Mouse (Mus musculus) megakaryocyte-erythroid progenitor cell, adult 5 weeks (primary cell): Measurements from ENCODE around the gene Wdr63. TPM values are rescaled to one million over a fixed set of nuclear protein-coding genes. Genes with fewer than 3 reads are reported as not detected.

Source experiments
- polyA plus RNA-seq: library from polyadenylated mRNA; stranded (reverse); fragments of >175 nt; gene quantifications from 2 replicates; pipeline ENCODE4 v1.2.3, GENCODE M21; 2012

Gene Wdr63
- not detected in 2 replicates for polyA plus RNA-seq

GRCm38 (mm10) chr3:146107921-146108571, at the start of gene Wdr63:
Wdr63 (minus strand) TSS chr3:146108130.

GRCm38 (mm10) chr3:146149156-146150057, 41.5 kb upstream of the Wdr63 start, which contains the start of gene Mcoln2:
Mcoln2 (plus strand) TSS chr3:146149833.

GRCm38 (mm10) chr3:146117258-146117996, 9.5 kb upstream of the Wdr63 start, which contains the start of gene Mcoln3:
Mcoln3 (plus strand) TSS chr3:146117450.

Other genes with a start within 250 kb of the Wdr63 start
- 38.1 and 40.5 TPM in 2 replicates for gene Bcl10, start 185.3 kb downstream of the Wdr63 start, polyA plus RNA-seq
- gene 2410004B18Rik, start 170.1 kb downstream of the Wdr63 start, polyA plus RNA-seq: 23.0 and 30.9 TPM in 2 replicates
- gene Syde2, start 120.3 kb downstream of the Wdr63 start, polyA plus RNA-seq: 2.3 and 3.7 TPM in 2 replicates
- gene Mcoln3, start 9.3 kb upstream of the Wdr63 start, polyA plus RNA-seq: 0.06 TPM in 1 of 2 replicates, not detected in the other
- 0.21 and 0.65 TPM in 2 replicates for gene Mcoln2, start 41.7 kb upstream of the Wdr63 start, polyA plus RNA-seq
- not detected in 2 replicates for gene Lpar3, start 112.8 kb upstream of the Wdr63 start, polyA plus RNA-seq